Mouse (Mus musculus) small intestine, adult 2 months (tissue): ENCODE measurements around the gene Rpl19.

Experiments
- CTCF ChIP-seq: fragments of 200-500 bp; IDR thresholded peaks from 2 replicates; pipeline ENCODE4 v1.5.1; 2012; ENCODE audit warnings: low read depth, mild to moderate bottlenecking, control low read depth, inconsistent platforms, low read length, moderate library complexity, mixed read lengths; ENCODE audit not compliant: insufficient replicate concordance, insufficient read length; ENCODE audit errors: extremely low read depth
- POLR2A ChIP-seq: fragments of 200-500 bp; IDR thresholded peaks from 2 replicates; pipeline ENCODE4 v1.6.1; 2012; ENCODE audit warnings: low read depth, mild to moderate bottlenecking, control low read depth, inconsistent platforms, low read length, moderate library complexity

GRCm38 (mm10) chr11:98059662-98060061 lies 33.2 kb downstream of the Rpl19 start:
- no peak for TF ChIP-seq CTCF
- TF ChIP-seq POLR2A: no peak
